Mouse (Mus musculus): ENCODE data around the gene Ifngr2.

Gene Ifngr2

DNA sequence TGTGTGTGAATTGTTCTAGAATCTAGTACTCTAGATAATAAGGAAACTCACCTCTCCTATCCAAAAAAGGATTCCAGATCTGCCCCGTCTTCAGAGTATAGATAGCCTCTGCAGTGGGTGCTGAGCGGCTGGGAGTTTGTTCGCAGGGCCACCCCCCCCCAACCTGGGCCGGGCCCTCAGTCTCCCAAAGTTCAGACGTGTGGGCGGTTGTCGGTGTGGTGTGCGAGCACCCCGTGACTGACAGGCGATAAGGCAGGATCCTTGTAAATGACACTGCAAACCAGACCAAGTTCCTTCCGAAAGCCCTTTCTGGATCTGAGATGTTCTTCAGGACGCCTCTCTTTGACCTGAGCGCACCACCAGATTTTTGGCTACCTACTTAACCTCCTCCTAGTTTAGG, 12.4 kb upstream of the Ifngr2 start:
- CTCF ChIA-PET: interaction anchor here (0.6 to 0.7 kb wide), 2 partner anchors 12 to 25 kb away, joined by 3 to 5 read pairs; no protein-coding TSS in a partner anchor

DNA sequence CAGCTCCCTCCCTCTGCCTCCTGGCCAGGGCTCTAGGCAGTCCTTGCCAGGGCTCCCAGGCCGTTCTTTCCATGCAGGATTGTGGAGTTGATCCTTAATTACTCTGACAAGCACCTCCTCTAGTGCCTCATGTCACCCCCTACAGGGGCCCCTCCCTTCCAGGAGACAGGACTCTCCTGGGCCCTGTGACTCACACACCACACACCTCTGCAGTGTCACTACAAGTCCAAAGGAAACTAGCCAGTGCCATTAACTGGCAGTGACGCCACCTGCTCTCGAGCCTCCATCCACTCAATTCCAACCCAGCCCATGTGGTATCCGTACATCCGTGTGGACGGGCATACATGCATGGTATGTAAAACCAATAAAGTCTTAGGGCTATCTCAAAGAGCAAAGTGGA, 12.0 kb upstream of the Ifngr2 start:
- CTCF ChIA-PET: no interaction called here

DNA sequence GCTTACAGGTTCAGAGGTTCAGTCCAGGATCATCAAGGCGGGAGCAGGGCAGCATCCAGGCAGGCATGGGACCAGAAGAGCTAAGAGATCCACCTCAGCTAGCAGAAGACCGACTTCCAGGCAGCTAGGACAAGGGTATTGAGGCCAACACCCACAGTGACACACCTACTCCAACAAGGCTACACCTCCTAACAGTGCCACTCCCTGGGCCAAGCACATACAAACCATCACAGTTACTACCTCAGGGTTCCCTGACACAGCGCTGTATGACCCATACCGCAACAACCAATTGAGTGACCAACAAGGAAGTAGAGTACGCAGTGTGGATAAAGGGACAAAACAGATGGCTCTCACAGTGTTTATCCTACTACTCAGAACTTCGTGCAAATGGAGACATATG, 10.5 kb upstream of the Ifngr2 start:
- CTCF ChIA-PET: no interaction called here

DNA sequence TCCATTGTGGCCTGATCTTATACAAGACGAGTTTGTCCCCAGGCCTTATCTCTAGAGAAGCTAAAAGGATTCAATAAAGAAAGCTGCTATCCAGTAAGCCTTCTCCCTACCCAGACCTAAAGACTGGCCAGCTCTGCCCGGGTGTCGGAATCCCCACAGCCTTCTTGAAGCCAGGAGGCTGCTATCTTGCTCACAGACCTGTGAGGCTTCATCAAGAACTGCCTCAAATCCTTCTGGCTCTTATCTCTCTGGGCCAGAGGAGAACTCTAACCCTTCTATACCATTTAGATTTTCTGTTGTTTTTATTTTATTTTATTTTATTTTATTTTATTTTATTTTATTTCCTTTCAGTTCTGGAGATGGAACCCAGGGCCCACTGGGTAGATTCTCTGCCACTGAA, 9.8 kb upstream of the Ifngr2 start:
- CTCF ChIA-PET: no interaction called here

DNA sequence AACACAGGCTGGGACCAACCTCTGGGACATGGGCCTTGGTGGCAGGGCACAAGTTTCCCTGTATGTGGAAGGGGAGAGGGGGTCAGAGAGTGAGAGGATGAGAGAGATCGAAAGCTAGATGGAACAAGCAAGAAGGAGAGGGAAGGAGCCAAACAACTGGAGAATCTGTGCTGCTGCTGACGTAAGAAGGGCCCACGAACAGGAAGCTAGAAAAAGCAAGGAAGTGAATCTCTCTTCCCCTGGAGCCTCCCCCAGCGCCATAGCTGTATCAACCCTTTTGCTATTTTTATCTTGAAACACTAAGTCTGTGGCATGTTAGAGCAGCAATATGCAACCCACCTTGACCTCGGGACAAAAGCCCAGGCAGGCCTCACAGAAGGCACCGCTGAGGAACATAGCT, 8.8 kb upstream of the Ifngr2 start:
- CTCF ChIA-PET: no interaction called here

DNA sequence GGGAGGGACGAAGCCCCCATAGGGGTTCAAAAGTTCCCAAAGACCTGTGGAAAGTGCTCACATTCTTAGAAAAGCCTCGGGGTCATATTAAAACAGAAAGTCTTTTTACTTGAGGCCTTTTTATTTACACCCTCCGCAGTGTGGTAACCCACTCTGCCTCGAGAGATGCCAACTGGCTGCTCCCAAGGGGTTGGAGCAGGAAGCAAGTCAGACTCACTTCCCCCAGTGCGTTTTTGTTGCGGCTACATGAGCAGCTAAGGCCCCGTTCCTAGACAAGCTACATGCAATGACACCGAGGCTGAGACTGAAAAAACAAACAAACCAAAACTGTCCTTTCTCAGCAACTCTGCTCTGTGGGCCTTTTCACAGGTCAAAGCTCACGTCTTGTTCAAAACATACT, 8.4 kb upstream of the Ifngr2 start:
- CTCF ChIA-PET: no interaction called here

DNA sequence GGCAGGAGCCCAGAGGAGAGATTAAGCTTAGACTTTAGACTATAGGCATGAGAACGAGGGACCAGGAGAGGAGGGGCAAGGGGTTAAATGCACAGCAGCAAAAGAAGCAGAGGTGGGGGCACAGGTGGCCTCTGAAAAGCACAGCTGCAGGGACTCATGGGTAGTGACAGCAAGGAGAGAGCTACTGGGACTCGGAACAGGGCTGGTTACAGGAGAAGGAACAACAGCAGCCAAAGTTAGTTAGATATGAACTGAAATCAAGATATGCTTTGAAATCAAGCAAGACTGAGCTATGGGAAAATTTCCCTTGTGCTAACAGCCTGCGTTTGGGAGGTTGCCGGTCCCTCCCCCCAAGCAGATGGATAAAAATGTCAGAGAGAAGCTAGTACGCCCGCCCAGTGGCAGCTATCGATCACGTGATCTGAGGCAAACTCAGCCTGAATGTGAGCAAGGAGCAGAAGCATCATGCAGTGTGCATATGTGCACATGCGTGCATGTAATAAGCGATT, 5.2 kb upstream of the Ifngr2 start:
- CTCF ChIA-PET: interaction anchor here (0.6 kb wide), 1 partner anchor 9 kb away, joined by 10 read pairs; no protein-coding TSS in a partner anchor

DNA sequence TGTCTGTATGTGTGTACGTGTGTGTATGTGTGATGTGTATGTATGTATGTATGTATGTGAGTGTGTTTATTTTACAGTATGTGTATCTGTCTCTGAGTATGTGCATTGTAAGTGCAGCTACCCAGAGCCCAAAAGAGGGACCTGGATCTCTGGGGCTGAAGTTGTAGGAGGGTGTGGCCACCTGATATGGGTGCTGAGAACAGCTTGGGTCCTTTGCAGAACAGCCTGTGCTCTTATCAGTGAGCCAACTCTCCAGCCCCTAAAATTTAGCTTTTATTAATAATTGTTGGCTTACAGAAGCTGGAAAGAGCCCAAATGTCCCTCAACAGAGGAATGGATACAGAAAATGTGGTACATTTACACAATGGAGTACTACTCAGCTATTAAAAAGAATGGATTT, 3.3 kb upstream of the Ifngr2 start:
- CTCF ChIA-PET: no interaction called here

DNA sequence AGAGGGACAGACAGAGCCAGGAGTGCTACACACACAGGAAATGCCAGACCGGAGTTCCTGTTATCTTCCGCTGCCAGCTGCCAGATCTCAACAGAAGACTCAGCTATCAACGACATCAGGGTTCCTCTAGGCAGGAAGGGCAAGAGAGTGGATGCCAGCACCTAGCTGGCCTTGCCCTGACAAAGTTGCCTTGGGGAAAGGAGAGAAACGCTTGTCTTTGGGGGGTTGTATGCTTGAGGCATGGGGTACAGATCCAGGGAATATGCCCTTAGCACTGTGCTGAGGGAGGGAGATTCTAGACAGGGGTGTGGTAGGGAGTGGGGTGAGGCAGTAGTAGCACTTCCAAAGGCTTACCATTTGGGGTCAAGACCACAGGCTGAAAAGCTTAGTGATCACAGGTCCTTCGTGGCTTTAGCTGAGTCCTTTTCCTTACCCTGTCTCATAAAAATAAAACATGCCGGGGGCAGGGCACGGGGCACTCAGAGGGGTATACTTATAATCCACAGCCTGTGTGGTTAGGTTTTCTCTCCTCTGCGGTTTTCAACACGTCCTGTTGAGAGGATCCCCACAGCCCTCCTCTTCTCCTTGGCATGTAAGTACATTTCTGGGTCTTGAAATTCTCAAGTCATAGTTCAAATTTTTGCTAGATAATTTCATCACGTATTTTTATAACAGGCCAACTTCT, 1.1 kb upstream of the Ifngr2 start:
- CTCF ChIA-PET: interaction anchor here (0.7 kb wide), 1 partner anchor 12 kb away, joined by 5 read pairs; no protein-coding TSS in a partner anchor

DNA sequence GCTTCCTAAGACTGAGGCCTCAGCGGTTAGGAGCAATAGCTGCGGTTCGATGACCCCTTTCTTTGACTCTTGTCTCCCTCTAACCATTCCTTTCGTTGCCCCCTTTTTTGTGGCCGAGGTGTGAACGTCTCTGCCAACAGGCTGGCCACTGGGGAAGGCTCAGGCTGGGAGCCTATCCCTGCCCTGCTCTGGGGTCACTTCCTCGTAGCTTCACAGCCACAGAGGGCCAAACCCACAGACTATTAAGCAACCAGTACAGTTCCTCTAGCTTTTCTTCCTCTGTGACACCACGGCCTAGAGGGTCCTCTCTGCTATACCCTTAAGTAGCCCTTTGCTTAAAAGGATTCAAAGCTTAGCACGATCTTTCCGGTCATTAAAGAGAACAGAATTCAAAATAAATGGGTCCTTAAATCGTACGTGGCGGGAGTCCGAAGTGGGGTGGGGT, 459 bp upstream of the Ifngr2 start:
- CTCF ChIA-PET: interaction anchor here (0.6 to 0.7 kb wide), 2 partner anchors 12 to 41 kb away, joined by 3 to 5 read pairs; no protein-coding TSS in a partner anchor

DNA sequence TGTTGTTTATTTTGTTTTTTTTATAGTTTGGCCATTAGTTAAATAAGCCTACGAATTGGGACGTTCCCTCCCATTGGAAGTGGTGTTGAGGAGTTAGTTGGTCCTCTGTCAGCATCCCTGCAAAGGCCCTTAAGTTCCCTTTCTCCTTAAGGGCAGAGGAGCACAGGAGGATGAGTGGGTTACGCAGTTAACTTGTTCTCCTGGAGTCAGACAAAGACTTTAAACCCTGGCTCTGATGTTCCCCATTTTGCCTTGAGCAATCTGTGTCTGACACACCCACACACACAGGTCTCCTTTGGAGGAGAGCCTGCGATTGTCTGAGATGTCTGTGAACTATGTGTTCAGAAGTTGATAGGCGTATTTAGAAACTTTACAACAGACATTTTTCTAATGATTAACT, 1.1 kb downstream of the Ifngr2 start:
- CTCF ChIA-PET: no interaction called here

DNA sequence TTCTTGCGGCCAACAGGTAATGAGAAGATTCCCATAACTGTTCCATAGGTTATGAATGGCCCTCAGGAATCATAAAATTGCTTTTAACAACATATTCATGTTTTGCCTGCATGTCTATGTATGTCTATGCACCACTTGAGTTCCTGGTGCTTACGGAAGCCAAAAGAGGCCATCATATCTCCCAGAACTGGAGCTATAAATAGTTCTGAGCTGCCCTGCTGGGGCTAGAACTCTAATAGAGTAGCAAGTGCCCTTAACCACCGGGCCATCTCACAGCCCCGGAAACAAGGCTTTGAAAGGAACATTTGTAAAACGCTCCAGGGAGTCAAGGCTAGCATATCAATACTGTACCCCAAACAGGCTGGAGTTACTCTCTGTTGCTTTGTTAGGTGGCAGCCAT, 1.7 kb downstream of the Ifngr2 start:
- CTCF ChIA-PET: no interaction called here

DNA sequence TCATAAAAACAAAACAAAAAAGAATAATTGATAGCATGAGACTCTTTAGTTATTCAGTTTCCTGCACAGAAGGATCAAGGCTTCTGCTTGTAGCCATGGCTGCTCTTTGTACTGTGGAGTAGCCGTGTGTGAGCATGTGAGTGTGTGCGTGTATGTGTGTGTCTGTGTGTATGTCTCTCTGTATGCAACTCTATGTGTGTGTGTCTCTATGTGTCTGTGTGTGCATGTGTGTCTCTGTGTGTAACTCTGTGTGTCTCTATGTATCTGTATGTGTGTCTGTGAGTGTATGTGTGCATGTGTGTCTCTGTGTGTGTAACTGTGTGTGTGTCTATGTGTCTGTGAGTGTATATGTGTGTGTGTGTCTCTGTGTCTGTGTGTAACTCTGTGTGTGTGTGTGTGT, 2.1 kb downstream of the Ifngr2 start:
- CTCF ChIA-PET: no interaction called here

DNA sequence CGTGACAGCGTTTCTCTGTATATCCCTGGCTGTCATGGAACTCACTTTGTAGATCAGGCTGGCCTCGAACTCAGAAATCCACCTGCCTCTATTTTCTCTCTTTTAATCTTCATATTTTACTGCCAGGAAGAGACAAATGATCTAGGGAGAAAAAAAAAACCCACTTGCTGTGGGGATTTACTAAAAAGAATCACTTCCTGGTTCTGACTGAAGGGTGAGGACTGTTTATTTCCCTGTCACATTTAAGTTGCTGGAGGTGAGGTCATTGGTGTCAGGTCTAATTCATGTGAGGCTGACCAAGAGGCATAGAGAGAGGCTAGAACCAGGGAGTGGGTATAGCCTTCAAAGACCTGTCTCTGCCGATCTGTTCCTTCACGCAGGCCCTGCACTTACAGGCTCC, 2.7 kb downstream of the Ifngr2 start:
- CTCF ChIA-PET: no interaction called here

DNA sequence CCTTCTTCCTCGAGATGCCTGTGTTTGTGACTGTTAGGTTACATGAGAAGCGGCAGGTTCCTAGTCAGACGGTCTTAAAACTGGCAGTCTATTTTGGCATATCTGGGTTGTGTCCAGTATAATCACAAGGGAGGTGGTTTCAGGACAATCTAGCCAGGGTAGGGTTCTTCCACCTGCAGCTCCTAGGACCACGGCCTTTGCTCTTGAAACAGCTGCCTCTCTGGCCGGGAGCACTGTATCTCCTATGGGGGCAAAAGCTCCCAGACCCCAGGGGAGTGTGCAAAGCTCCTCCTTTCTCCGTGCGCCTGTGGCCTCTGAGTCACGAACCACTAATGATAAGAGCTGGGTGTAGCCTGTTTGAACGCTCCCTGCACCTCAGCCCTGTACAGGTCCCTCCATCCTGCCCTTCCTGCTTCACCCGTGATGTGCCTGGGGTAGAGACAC, 4.2 kb downstream of the Ifngr2 start:
- CTCF ChIA-PET: no interaction called here

DNA sequence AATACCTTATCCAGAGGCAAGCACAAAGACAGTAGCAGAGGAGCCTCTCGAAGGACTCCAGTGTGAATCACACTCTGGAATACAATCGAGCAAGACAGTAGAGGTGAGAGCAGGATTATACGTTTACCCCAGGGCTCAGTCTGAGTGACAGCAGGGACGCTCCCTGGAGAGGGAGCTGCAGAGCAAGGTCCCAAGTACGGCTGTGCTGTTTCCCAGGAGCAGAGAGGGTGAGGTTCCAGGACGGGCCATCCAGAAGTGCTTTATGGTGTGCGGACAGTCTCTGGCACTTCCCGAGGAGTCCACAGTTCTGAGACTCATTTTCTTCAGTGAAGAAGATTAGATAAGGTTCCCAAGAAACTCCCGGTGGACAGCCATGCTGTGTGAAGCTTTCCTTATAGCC, 5.2 kb downstream of the Ifngr2 start:
- CTCF ChIA-PET: no interaction called here

DNA sequence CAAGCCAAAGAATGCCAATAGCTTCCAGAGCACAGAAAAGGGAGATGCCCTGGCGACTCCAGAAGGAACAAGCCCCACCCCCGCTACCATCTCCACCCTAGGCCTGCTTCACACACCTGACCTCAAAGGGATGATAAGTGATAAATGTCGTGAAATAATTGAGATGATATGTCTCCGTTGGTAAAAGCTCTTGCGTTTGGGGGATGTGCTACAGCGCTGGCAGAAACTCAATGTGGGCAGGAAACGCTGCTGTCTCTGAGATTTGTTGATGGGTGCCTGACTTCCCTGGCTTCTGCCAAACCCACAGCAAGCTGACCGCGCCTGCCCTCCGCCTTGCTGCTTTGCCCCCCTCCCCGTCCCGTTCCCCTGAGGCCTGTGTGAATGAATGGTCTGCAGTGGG, 6.8 kb downstream of the Ifngr2 start:
- CTCF ChIA-PET: no interaction called here

DNA sequence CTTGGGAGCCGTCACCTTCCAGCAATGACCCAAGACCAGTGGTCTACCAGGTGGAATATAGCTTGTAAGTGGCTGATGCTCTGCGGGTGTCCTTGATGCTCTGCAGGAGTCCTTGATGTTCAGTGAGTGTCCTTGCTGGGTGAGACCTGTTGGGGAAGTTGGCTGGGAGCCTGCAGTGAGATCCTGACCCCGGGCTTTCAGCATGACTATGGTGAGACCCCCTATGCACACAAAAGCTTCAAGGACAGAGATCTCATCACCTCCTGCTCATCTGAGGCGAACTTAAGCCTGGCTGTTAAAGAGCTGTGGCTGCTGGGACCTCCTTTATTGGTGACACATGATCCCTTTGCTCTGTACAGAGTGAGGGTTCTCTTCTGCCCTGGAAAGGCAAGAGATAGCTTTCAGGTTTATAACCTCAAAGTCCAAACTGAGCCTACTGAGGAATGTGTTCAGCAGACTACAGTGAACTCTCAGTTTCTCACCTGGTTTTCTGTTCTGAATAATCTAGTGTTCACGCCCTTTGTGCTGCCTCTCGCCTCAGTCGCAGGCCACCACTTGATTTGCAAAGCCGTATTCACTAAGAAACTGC, 8.2 kb downstream of the Ifngr2 start:
- CTCF ChIA-PET: no interaction called here

DNA sequence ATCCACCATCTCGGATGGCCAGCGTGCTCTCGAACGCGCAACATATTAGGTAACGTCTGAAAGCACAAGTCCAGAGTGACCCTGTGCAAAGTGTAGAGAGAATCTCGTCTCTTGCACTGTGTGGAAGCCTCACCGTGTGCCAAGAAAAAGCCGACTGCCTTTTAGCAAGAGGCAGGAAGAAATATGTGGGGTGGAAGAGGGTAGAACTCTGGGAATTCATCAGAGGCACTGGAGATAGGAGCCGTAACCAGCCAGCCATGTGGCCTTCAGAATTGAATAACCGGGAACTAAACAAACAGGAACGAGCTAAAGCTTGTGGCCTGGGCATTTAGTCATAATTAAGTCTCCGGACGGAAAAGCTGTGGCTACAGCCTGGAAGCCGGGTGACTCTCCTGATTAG, 9.8 kb downstream of the Ifngr2 start:
- CTCF ChIA-PET: interaction anchor here (0.9 to 1.0 kb wide), 2 partner anchors 40 to 44 kb away, joined by 3 to 4 read pairs; no protein-coding TSS in a partner anchor

DNA sequence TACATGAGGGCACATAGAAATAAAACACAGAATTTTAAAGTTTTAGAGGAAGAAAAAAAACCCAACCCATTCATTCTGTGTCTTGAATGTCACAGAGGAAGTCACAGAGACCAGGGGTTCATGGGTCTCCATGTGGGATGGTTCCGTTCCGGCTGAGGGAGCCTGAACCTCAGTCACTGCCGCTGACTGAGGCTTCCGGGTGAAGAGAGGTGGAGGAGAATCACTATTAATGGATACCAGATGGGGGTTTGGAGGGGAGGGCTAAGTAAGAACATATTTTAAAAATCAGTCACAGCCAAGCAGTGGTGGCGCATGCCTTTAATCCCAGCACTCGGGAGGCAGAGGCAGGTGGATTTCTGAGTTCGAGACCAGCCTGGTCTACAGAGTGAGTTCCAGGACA, 10.3 kb downstream of the Ifngr2 start:
- CTCF ChIA-PET: interaction anchor here (1.0 kb wide), 1 partner anchor 44 kb away, joined by 3 read pairs; no protein-coding TSS in a partner anchor

DNA sequence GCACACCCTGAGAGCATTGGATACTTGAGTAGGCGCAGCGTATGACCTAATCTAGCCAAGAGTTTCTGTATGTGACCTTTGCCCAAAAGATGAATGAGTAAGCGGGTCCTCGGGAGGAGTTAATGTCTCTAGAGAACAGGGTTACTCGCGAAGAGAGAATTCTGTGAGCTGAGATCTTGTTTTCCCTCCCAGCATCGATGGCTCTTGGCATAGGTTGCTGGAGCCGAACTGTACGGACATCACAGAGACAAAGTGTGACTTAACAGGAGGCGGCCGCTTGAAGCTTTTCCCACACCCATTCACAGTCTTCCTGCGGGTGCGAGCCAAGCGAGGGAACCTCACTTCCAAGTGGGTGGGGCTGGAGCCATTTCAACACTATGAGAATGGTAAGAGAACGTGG, 10.8 kb downstream of the Ifngr2 start:
- CTCF ChIA-PET: no interaction called here

DNA sequence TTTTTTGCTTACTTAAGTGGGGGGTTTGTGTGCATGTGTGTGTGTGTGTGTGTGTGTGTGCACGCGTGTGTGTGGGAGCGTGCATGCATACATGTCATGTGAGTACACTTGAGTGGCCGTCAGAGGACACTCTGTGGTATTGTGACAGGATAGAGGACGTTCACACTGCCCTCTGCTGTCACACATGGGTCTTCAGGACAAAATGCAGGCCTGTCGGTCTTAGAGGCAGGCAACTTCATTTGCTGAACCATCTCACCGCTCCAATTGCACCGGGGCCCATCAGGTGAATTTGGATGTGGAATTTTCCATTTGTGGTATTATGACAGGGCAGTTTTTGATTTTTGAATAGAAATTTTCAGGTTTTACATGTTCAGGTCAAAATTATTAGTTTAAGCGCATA, 14.2 kb downstream of the Ifngr2 start:
- CTCF ChIA-PET: no interaction called here

All from spleen, embryonic (tissue).